Mouse (Mus musculus) heart, embryonic 15.5 days (tissue): ENCODE results near the gene Ppp2r3a. TPM values are rescaled to one million over a fixed set of nuclear protein-coding genes. Genes with fewer than 3 reads are reported as not detected.

Experiments
- ATAC-seq: fragments of 200-750 bp; cut with Nextera tagmentation; replicated peaks from 2 replicates; pipeline ENCODE4 v1.8.0; 2017; ENCODE audit warnings: low read depth, moderate TSS enrichment; ENCODE audit not compliant: insufficient number of reproducible peaks, insufficient read depth, low FRiP score
- H3K27ac ChIP-seq: fragments of 300-500 bp; sonication (generic); 2 replicates; pipeline ENCODE4 v1.5.1; 2015; ENCODE audit warnings: mild to moderate bottlenecking, inconsistent platforms
- H3K27me3 ChIP-seq: fragments of 300-500 bp; sonication (generic); 2 replicates; pipeline ENCODE4 v1.6.1; 2015; ENCODE audit warnings: inconsistent platforms
- H3K36me3 ChIP-seq: fragments of 300-500 bp; sonication (generic); 2 replicates; pipeline ENCODE4 v1.6.1; 2015; ENCODE audit warnings: mild to moderate bottlenecking, inconsistent platforms
- H3K4me1 ChIP-seq: fragments of 300-500 bp; sonication (generic); replicated peaks from 2 replicates; pipeline ENCODE4 v1.6.1; 2015; ENCODE audit warnings: inconsistent platforms
- H3K4me2 ChIP-seq: fragments of 300-500 bp; sonication (generic); 2 replicates; pipeline ENCODE4 v1.6.1; 2015; ENCODE audit warnings: inconsistent platforms, mild to moderate bottlenecking, moderate library complexity
- H3K4me3 ChIP-seq: fragments of 300-500 bp; sonication (generic); 2 replicates; pipeline ENCODE4 v1.5.1; 2015; ENCODE audit warnings: mild to moderate bottlenecking, inconsistent platforms
- H3K9ac ChIP-seq: fragments of 300-500 bp; sonication (generic); 2 replicates; pipeline ENCODE4 v1.6.1; 2015; ENCODE audit warnings: mild to moderate bottlenecking, inconsistent platforms
- H3K9me3 ChIP-seq: fragments of 300-500 bp; sonication (generic); replicated peaks from 2 replicates; pipeline ENCODE4 v1.6.1; 2016; ENCODE audit warnings: inconsistent platforms
- WGBS: fragments of 180-500 bp; shearing (Covaris S2); methylation state at CpG from one replicate; pipeline ENCODE4 v1.1.7; 2015; ENCODE audit warnings: mixed read lengths; 5-methylcytosine and 5-hydroxymethylcytosine counted together
- polyA plus RNA-seq: library from polyadenylated mRNA; unstranded; fragments of >200 nt; fragmentation: Nextera tagmentation; extraction: Ambion mirVana; gene quantifications from 2 replicates; pipeline ENCODE4 v1.2.1, GENCODE M21; 2015

Gene Ppp2r3a
- polyA plus RNA-seq = 75.1 and 84.7 TPM in 2 replicates

- Histone ChIP-seq H3K4me1 (peaks cover 22% of the 10 kb centered on the region), H3K9ac (peak within 1 kb of the TSS; percentile 89), H3K4me2 (peak within 1 kb of the TSS; percentile 72), H3K9me3 (no peaks in the 10 kb centered on the region), H3K27ac (peak within 1 kb of the TSS; percentile 99), H3K36me3 (no peaks in the 10 kb centered on the region), H3K4me3 (peak within 1 kb of the TSS; percentile 79), H3K27me3 (no peaks in the 10 kb centered on the region)
- WGBS = 1% methylated on average over 48 of the region's 50 CpGs
- ATAC-seq = peak; percentile 92
Measured at GRCm38 (mm10) chr9:101251644-101252337, at the start of gene Ppp2r3a. Gene Ppp2r3a, minus strand, starts transcription at chr9:101251795.

DNA sequence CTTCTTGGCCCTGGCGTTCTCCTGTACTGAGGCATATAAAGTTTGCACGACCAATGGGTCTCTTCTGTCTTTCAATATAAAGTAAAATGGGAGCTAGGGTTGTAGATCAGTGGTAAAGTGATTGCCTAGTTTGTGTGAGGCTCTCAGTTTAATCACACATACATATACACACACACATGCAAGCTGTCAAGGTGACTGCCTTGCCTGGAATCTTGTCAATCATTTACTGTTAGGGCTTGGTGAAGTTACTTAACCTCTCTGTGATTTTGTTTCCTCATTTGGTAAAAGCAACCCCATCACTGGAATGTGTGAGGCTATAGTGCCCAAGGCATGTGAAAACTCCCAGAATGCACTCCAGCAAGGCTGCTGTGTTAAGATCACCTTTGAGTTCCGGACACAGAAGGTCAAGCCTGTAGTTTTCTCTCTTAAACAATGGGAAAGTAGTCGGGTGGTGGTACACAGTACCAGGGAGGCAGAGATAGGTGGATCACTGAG lies 48.9 kb upstream of the Ppp2r3a start:
- ATAC-seq = no peak
- Histone ChIP-seq H3K9ac (no peak overlapping the region), H3K27ac (no peak overlapping the region), H3K27me3 (no peaks in the 10 kb centered on the region), H3K4me2 (no peak overlapping the region), H3K9me3 (no peaks in the 10 kb centered on the region), H3K36me3 (no peaks in the 10 kb centered on the region), H3K4me3 (no peak overlapping the region), H3K4me1 (no peaks in the 10 kb centered on the region)
- 73% methylated on average over 4 of the region's 4 CpGs for WGBS

DNA sequence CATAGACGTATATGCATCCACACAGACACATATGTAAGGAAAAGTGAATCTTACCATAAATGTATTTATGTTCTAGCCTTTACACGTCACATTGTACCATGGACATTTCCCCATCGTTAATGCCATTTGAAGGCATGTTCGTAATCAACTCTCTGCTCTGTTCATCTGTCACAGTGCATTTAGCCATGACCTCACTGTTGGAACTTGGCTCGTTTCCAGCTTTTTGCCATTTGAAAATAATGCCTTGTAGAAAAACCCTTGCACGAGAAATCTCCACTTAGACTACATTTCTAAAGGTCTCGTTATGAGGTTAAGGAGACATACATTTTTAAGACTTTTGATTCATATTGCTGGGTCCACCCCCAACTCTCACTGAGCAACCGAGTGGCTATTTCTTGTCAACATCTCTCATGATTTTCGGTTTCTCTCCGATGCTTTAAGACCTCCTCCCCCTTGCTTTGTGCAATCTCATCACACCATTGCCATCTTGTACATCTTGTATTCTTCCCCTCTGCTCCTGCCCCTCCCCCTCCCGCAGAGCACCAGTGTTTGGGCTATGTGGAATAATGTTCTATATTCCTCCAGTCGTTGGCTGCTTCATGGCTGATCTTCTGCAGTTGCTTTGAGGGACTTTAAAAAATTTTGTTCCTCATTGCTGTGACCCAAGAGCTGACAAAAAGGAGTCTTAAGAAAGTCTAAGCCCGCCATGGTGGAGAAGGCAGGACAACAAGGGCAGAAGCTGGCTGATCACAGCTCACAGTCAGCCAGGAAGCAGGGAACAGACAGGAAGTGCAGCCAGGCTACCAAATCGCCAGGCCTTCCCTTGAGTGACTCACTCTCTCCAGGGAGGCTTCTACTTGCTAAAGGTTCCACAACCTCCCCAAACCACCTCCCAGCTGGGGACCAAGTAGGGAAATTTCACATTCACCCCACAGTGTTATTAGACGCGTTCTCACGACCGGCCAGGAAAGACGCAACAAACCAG lies 40.4 kb upstream of the Ppp2r3a start:
- H3K9ac ChIP-seq = no peak overlapping the region
- ATAC-seq = no peak
- no peak overlapping the region for H3K27ac ChIP-seq
- H3K4me2 ChIP-seq = no peak overlapping the region
- H3K36me3 ChIP-seq = no peaks in the 10 kb centered on the region
- no peak overlapping the region for H3K4me3 ChIP-seq
- WGBS = 71% methylated on average over 19 of the region's 19 CpGs
- H3K27me3 ChIP-seq = no peaks in the 10 kb centered on the region
- H3K9me3 ChIP-seq = no peaks in the 10 kb centered on the region
- 0 out of 2 replicates have a peak, but pooled peaks cover 3% of the 10 kb centered on the region for H3K4me1 ChIP-seq

- no peak overlapping the region for H3K4me3 ChIP-seq
- H3K27ac ChIP-seq = no peak overlapping the region
- no peak for ATAC-seq
Measured at GRCm38 (mm10) chr9:101290876-101291275, 39.3 kb upstream of the Ppp2r3a start.

GRCm38 (mm10) chr9:101289750-101290149 lies 38.2 kb upstream of the Ppp2r3a start:
- WGBS = 75% methylated on average over 11 of the region's 11 CpGs
- Histone ChIP-seq H3K9me3 (no peaks in the 10 kb centered on the region), H3K36me3 (no peaks in the 10 kb centered on the region), H3K4me2 (no peak overlapping the region), H3K27me3 (no peaks in the 10 kb centered on the region), H3K27ac (no peak overlapping the region), H3K9ac (no peak overlapping the region), H3K4me3 (no peak overlapping the region), H3K4me1 (0 out of 2 replicates have a peak, but pooled peaks cover 3% of the 10 kb centered on the region)
- ATAC-seq = no peak

More at GRCm38 (mm10) chr9:101290876-101291275, 39.3 kb upstream of the Ppp2r3a start:
- H3K9me3 ChIP-seq = no peaks in the 10 kb centered on the region
- no peaks in the 10 kb centered on the region for H3K36me3 ChIP-seq
- 0 out of 2 replicates have a peak, but pooled peaks cover 3% of the 10 kb centered on the region for H3K4me1 ChIP-seq
- no peak overlapping the region for H3K4me2 ChIP-seq
- no peak overlapping the region for H3K9ac ChIP-seq
- WGBS = 71% methylated on average over 1 of the region's 1 CpGs
- H3K27me3 ChIP-seq = no peaks in the 10 kb centered on the region

DNA sequence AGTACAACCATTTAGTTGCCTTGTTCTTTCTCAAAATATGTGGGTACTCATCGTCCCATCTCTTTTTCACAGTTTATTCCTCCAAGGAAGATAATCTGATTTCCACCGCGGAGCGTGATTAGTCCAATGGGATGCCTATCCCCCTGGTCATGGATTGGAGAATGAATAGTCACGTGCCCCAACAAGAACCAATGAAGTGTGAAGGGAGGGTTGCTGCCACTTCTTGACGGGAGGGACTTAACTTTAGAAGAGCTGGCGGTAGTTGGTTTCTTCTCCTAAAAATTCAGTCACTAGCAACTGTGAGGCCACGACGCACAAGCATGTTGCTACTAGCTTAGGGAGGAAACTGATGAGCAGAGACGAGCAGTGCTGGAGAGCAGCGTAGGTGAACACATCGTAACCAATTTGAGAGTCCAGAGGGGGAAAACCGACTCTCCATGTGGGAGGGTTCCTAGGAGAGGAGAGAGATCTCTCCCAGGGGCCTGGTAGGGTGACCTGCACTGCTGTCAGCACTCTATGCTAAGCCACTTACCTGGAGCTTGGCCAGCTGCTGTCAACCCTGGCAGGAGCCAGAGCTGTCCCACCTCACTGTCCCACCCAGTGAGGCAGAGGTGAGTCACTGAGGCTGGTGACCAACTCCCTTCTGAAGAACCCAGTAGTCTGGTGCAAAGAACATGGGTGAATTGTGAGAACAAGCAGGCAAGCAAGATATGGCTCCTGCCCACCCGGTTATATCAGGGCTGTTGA lies 37.5 kb upstream of the Ppp2r3a start:
- Histone ChIP-seq H3K9ac (no peak overlapping the region), H3K4me3 (no peak overlapping the region), H3K4me1 (0 out of 2 replicates have a peak, but pooled peaks cover 3% of the 10 kb centered on the region), H3K27ac (no peak overlapping the region), H3K4me2 (no peak overlapping the region), H3K9me3 (no peaks in the 10 kb centered on the region), H3K36me3 (no peaks in the 10 kb centered on the region), H3K27me3 (no peaks in the 10 kb centered on the region)
- ATAC-seq = no peak
- WGBS = 76% methylated on average over 14 of the region's 14 CpGs

GRCm38 (mm10) chr9:101286766-101287165 lies 35.2 kb upstream of the Ppp2r3a start:
- no peak overlapping the region for H3K27ac ChIP-seq
- WGBS = 86% methylated on average over 4 of the region's 4 CpGs
- H3K9ac ChIP-seq = no peak overlapping the region
- no peak overlapping the region for H3K4me3 ChIP-seq
- no peaks in the 10 kb centered on the region for H3K9me3 ChIP-seq
- H3K4me2 ChIP-seq = no peak overlapping the region
- 0 out of 2 replicates have a peak, but pooled peaks cover 2% of the 10 kb centered on the region for H3K4me1 ChIP-seq
- ATAC-seq = no peak
- no peaks in the 10 kb centered on the region for H3K27me3 ChIP-seq
- no peaks in the 10 kb centered on the region for H3K36me3 ChIP-seq

DNA sequence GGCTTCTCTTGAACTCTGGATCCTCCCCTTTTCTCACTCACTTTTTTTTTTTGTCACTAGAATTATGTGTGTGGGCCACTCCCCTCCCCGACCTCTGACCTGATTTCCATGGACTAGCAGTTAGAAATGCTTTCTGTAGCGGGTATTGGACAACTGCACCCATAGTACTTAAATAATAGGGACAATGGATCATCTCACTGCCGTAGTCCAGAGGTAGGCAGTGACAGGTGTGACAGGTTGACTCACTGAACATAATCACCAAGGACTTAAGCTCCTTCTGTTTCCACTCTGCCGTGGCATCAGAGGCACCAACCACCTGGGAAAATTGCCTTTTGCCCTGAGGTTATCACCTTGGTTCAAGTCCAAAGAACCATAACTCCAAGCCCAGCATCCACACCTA lies 32.5 kb upstream of the Ppp2r3a start:
- Histone ChIP-seq H3K4me2 (no peak overlapping the region), H3K9me3 (no peaks in the 10 kb centered on the region), H3K4me1 (0 out of 2 replicates have a peak, but pooled peaks cover 2% of the 10 kb centered on the region), H3K4me3 (no peak overlapping the region), H3K27me3 (no peaks in the 10 kb centered on the region), H3K9ac (no peak overlapping the region), H3K27ac (no peak overlapping the region), H3K36me3 (no peaks in the 10 kb centered on the region)
- no peak for ATAC-seq
- WGBS = 73% methylated on average over 4 of the region's 4 CpGs

- Histone ChIP-seq H3K27ac (no peak overlapping the region), H3K4me1 (0 out of 2 replicates have a peak, but pooled peaks cover 2% of the 10 kb centered on the region), H3K27me3 (no peaks in the 10 kb centered on the region), H3K36me3 (no peaks in the 10 kb centered on the region), H3K4me3 (no peak overlapping the region), H3K9ac (no peak overlapping the region), H3K4me2 (no peak overlapping the region), H3K9me3 (no peaks in the 10 kb centered on the region)
- ATAC-seq = no peak
- 44% methylated on average over 6 of the region's 6 CpGs for WGBS
Measured at GRCm38 (mm10) chr9:101282651-101283050, 31.1 kb upstream of the Ppp2r3a start.

DNA sequence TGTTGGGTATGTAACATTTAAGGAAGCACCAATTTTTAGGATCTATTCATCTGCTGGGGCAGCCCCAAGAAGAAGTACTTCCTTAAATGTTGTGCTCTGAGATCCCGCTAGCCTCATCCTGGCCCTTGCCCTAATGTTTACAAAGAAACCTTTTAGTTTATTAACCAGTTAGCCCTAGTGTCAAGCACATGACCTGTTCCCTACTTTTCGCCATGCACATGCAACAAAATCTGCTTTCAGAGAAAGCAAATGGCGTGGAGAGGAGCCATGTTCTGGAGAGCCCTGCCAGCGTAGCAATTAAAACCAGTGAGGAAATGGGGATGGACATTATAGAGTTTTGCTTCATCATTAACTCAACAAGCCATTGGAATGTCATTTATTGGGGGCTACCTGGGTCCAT lies 30.3 kb upstream of the Ppp2r3a start:
- WGBS = 90% methylated on average over 4 of the region's 4 CpGs
- ATAC-seq = no peak

More for the DNA sequence above, 30.3 kb upstream of the Ppp2r3a start:
- no peaks in the 10 kb centered on the region for H3K27me3 ChIP-seq
- no peaks in the 10 kb centered on the region for H3K9me3 ChIP-seq
- H3K4me1 ChIP-seq = 0 out of 2 replicates have a peak, but pooled peaks cover 2% of the 10 kb centered on the region
- no peak overlapping the region for H3K9ac ChIP-seq
- no peak overlapping the region for H3K27ac ChIP-seq
- H3K36me3 ChIP-seq = no peaks in the 10 kb centered on the region
- H3K4me2 ChIP-seq = no peak overlapping the region
- H3K4me3 ChIP-seq = no peak overlapping the region
